Mouse (Mus musculus): ENCODE data around the gene Wsb2.
"Not testable (repeated sequence)": the region's sequence is repeated elsewhere in the genome, so short reads cannot be mapped to it uniquely, and the experiment has no call there.

The Wsb2 gene

DNA sequence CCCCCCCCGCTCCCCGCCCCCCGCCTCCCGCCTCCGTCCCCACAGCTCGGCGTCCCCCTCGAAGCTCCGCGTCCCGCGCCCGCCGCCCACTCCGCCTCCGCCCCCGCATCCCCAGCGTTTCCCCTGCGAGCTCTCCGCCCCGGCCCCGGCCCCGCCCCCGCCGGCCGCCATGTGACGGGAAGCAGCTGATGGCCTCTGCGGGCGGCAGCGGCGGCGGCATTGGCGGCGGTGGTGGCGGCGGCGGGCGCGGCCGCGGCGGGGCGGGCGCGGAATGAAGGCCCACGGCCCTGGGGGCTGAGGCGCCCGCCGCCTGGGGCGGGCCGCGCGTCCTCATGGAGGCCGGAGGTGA, at the start of gene Wsb2:
Wsb2 (plus strand) TSS at position 176 of the 349 bp plus-strand sequence.
- peak; percentile 90 for DNase-seq

DNA sequence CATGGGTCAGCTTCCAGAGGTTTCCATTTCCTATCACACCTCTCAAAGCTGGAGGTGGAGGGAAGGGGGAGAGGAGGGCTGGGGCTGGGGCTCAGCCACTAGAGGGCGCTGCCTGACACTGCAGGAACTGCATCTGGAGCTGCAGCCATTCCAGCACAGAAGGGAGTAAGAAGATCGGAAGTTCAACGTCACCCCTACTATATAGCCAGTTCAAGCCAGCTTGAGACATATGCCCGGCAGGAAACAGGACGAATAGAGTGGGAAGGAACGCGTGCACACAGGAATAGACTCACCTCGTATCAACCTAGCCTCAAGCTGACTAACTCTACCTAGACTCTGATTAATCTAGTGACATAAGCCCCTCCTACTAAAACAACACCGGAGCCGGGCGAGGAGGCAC, 49.4 kb upstream of the Wsb2 start:
- peak; percentile 76 for DNase-seq

DNA sequence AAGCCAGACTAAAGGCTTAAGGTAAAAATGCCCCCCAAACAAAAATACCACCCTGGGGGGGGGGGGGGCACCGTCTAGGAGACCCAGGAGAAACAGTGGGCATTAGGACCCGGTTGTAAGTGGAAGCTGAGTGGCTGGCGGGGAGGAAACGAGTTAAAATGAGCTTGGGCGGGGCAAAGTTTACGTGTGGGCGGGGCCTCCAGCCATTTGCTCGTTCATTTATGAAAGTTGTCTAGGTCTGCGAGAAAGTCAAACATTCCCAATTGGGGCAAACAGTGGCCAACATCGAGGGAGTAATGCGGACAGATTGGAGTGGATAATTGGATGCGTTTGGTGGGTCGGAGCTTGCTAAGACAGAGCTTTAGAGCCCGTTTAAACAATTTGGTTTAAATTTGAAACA, 43.7 kb upstream of the Wsb2 start:
- peak; percentile 43 for DNase-seq

GRCm38 (mm10) chr5:117313909-117314308, 43.2 kb upstream of the Wsb2 start:
- DNase-seq, result no peak

DNA sequence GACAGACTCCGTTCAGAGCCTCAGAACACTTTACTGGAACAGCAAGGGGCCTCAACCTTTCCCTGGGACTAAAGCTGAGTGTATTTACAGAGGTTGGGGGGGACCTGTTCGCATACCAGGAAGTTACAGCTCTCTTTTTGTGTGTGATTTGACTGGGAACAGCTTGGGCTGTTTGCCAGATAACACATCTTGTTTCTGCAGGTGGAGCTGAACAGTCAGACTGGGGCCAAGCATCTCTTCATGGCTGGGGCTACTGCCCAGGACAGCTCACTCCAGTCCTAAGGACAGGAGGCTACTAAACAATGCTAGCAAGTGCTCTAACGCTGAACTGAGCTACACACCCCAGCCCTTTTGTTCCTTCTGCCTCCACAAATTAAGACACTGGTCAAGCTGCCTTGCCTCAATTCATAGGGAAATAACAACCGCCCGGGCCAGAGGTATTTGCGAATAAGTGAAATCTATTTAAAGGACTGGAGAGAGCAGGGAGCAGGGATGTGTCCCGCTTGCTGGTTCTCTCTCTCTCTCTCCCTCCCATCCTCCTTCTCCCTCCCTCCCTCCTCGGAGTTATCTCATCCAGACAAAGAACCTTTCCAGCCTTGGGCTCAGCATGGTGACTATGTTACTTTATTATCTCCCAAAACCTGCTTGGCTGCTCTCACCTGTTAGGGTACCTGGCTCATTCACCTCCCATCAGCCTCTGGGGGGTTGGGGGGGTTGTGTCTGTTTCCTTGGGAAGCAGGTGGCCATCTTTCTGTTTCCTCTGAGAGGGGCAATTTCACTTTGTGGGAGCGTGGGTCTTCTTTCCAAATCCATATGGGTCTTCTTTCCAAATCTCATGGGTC, 42.3 kb upstream of the Wsb2 start:
- no peak for DNase-seq

DNA sequence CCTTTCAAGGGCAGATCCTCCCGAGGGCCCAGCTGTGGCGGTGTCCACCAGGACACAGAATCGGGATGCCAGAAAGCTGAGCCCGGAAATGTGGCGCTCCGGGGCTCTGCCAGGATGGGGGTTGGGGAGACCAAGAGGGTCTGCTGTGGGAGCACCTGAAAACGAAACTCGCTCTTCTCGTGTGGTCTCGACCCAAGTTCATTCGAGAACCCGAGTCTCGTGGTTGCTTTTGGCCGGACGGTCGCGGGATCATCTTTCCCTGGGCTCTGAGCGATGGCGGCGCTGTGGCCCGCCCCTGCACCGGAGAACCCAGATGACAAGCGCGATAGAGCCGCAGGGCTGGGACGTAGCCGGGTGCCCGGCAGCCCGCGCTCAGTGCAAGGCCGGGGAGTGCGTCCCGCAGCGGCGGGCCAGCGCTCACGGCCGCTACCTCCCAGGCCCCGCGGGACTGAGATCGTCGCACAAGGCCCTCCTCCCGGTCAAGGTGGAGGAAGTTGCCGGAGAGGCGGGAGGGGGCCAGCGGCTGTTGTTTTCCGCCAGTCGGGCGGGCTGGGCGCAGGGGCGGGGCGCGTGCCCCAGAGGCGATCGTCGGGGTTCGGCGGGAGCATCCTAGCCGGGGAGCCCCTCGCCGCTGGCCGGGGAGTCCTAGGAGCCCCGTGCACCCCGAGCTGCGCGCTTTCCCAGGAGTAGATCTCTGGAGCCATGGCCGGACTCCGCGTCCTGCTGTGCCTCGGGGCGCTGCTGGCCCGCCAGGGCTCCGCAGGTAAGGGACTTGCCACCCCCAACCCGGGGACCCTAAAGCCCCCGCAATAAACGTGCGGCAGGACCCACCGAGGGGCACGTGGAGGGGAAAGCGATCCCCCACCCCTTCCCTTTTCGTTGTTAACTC, 38.1 kb upstream of the Wsb2 start, which contains the start of gene Vsig10:
Vsig10 (plus strand) TSS at position 343 of the 889 bp plus-strand sequence.
- peak; percentile 73 for DNase-seq

DNA sequence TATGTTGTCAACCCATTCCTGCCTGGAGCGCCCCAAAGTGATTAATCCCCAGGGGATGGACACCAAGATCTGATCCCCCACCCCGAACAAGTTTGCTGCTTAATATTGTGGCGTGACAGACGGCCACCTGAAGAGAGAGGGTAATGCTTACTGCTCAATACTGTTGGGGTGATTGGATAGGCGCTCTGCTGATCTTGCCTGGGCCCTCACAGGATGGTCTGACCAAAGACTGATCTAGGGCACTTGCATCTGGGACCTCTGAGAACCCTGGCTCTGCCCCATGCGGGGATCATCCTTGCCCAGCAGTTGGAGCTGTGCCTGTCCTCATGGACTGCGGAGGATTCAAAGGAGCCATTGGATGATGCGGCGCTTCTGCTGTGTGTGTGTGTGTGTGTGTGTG, 33.4 kb upstream of the Wsb2 start:
- no peak for DNase-seq

DNA sequence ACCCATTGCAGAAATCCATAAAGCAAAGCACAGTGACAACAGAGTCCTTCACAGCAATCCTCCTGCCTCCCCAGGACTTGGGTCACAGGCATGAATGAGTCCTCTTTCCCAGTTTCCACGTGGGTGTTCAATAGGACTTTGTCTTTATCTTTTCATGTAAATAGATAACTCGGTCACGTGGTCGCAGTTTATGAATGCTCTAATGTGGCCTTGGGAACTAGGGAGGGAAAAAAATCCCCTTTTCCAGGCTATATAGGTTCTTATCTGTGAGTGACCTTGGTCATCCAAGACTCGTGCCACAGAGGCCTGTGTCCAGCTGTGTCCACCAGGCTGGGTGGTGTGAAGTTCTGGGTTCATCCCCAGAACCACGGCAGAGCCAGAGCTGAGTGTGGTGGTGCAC, 30.7 kb upstream of the Wsb2 start:
- DNase-seq, result no peak

DNA sequence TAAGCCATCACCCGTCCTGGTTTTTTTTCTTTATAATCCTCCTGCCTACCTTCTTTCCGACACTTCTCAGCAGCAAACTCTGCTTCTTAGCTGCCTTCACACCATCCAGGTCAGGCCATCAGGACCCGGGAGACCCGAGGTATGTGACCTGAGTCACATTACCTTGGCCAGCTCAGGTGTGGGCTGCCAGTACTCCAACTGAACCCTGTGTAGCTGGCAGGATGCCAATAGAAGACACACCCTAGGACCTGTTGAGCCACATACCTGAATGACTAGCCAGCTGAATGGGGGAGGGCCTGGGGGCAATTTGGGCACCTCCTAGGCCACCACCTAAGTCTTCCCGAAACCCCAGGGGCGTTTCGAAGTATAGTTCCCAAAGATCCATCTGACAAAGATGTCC, 26.6 kb upstream of the Wsb2 start:
- DNase-seq, result no peak

GRCm38 (mm10) chr5:117337999-117338398, 19.1 kb upstream of the Wsb2 start:
- DNase-seq, result no peak

DNA sequence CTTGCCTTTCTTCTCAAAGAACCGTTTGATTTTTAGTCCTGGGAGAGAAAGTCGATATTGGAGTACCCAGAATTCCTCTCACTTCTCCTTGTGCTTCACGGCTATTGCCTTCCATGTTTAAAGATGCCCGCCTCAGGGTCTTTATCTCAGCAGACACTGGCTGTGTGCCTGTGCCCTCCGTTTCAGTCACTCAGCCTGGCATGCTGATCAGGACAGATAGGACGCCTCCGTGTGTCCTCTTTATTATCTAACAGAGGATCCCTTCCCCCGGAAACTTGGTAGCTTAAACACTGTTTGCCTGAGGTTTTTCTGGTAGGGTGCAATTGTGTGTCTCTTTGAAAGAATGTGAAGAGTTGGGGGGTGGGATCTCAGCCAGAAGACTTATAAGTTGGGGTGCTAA, 18.6 kb upstream of the Wsb2 start:
- DNase-seq, result no peak

DNA sequence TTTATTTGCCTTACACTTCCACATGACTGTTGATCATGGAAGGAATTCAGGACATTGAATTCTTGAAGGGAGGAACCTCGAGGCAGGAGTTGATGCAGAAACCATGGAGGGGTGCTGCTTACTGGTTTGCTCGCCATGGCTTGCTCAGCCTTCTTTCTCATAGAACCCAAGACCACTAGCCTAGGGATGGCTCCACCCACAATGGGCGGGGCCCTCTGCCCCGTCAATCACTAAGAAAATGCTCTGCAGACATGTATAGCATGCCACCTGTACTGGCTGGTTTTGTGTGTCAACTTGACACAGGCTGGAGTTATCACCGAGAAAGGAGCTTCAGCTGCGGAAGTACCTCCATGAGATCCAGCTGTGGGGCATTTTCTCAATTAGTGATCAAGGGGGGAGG, 17.0 kb upstream of the Wsb2 start:
- no peak for DNase-seq

DNA sequence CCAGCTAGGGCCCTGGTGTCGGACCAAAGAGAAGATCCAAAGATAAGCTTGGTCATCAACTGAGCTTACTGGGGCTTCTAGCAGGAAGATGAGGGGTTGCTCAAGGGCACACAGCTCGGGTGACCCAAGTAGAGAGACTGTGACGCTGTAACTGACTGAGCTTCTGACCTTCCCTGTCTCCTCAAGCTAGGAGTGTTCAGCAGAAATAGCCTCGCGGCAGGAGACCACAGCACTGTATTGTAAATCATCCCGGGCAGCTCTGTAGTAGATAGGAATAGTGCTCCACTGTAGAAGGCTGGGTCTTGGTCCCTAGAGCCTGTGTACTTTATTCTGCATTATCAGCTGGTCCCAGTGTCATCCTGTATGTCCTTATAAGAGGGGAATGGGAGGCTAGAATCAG, 15.2 kb upstream of the Wsb2 start:
- DNase-seq, result no peak

- not testable (repeated sequence) for DNase-seq
These were observed 12.6 kb upstream of the Wsb2 start for GRCm38 (mm10) chr5:117344496-117344895.

GRCm38 (mm10) chr5:117345432-117345976, 11.6 kb upstream of the Wsb2 start:
- no peak for DNase-seq

- no peak for DNase-seq
These were observed 10.8 kb upstream of the Wsb2 start for GRCm38 (mm10) chr5:117346281-117346680.

DNA sequence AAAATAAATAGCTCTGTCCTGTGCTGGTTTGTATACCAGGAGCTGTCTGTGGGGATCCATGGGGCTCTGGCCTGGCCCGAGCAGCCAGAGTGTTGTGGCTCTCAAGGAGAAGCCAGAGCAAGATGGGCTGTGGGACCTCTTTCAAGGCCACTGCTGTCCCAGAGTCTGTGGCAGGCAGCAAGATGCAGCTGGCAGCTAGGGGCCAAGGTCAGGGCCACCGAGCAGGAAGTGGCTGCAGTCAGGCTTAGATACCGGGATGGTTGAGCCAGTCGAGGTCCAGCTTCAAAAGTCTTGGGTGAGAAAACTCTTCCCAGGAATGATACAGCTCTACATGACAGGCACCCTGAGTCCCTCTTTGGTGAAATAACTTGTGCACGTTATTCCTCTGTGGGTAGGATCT, 10.1 kb upstream of the Wsb2 start:
- DNase-seq, result no peak

DNA sequence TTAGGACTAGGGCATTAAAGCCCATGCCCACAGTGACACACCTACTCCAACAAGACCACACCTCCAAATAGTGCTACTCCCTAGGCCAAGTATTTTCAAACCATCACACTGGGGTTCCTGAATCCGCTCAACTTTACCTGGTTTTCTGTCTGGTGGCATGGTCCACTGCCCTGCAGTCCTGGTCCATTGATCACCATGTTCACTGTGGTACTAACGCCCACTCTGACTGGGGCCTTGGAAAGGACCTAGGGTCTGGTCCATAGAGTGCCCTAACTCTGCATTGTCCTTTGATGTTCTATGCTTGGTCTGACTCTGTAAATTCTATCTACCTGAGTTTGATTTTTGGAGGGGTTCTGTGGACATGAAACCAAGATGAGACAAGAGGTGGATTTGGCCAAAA, 9.3 kb upstream of the Wsb2 start:
- no peak for DNase-seq

DNA sequence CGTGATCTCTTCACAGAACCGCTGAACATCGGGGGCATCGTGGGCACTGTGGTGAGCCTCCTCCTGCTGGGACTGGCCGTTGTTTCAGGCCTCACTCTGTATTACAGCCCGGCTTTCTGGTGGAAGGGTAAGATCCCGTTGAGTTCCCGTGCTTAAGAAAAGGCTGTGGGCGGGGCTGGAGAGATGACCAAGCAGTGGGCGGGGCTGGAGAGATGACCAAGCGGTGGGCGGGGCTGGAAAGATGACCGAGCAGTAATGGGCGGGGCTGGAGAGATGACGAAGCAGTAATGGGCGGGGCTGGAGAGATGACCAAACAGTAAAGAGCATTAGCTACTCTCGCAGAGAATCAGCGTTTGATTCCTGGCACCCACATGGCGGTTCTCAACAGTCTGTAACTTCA, 8.8 kb upstream of the Wsb2 start:
- DNase-seq, result peak; percentile 79

- no peak for DNase-seq
These were observed 3.0 kb upstream of the Wsb2 start for GRCm38 (mm10) chr5:117354121-117354520.

GRCm38 (mm10) chr5:117355648-117356303, 1.3 kb upstream of the Wsb2 start:
- DNase-seq, result peak; percentile 40

DNA sequence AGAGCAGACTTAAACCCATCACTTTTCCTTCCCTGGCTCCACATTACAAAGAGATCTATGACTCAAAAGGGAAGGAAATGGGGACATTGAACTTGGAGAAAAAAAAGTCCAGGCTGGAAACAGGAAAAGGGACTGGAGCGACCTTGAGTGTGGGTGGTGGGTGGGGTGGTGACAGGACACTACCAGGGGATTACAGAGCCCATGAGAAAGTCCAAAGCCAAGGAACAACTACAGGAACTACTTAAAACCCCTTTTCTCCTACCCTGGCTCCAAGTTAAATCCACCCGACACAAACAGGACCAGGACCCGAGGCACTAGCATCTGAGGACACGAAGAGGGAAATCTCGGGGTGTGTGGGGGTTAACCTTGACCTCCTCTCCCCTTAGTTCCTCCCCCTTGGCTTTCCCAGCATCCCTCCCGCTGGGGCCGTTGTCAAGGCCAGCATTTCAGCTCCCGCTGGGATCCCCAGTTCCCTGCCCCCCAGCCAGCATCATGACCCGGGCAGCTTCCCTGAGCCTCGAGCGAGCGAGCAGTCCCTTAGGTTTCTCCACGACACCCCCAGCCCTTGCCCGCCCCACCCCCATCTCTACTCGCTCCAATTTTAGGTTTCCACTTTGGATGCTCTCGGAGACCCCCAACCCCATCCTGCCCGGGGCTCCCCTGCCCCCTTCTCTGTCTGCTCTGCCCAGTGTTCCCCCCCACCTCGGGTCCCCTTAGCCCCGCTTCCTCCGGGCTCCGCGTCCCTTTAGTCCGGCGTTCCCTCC, 557 bp upstream of the Wsb2 start:
- DNase-seq, result peak; percentile 75
